Mouse (Mus musculus) forebrain, postnatal 0 days (tissue): ENCODE results near the gene Wbp1l. TPM values are rescaled to one million over a fixed set of nuclear protein-coding genes. Genes with fewer than 3 reads are reported as not detected.
A peak's percentile ranks its signal among the peaks of the same experiment; 100 is the strongest.

ENCODE experiments used
- ATAC-seq: fragments of 200-750 bp; cut with Nextera tagmentation; 2 replicates; pipeline ENCODE4 v1.8.0; 2017; ENCODE audit warnings: mild to moderate bottlenecking, moderate library complexity
- DNase-seq: peaks from one replicate; pipeline ENCODE4 v3.0.0-alpha.2; 2015
- H3K27ac ChIP-seq: fragments of 300-500 bp; sonication (generic); 2 replicates; pipeline ENCODE4 v1.5.1; 2014; ENCODE audit warnings: low read depth, mild to moderate bottlenecking, antibody characterized with exemption, low read length, moderate library complexity, mixed read lengths
- H3K27me3 ChIP-seq: fragments of 300-500 bp; sonication (generic); 2 replicates; pipeline ENCODE4 v1.6.1; 2014; ENCODE audit warnings: mild to moderate bottlenecking, low read length, mixed read lengths; ENCODE audit not compliant: insufficient read depth
- H3K36me3 ChIP-seq: fragments of 300-500 bp; sonication (generic); 2 replicates; pipeline ENCODE4 v1.6.1; 2014; ENCODE audit warnings: mild to moderate bottlenecking, moderate library complexity; ENCODE audit not compliant: insufficient read depth
- H3K4me1 ChIP-seq: fragments of 300-500 bp; sonication (generic); 2 replicates; pipeline ENCODE4 v1.6.1; 2014; ENCODE audit warnings: antibody characterized with exemption; ENCODE audit not compliant: insufficient read depth
- H3K4me2 ChIP-seq: fragments of 300-500 bp; sonication (generic); 2 replicates; pipeline ENCODE4 v1.6.1; 2014; ENCODE audit warnings: low read depth, mild to moderate bottlenecking, moderate library complexity
- H3K4me3 ChIP-seq: fragments of 300-500 bp; sonication (generic); 2 replicates; pipeline ENCODE4 v1.5.1; 2014; ENCODE audit warnings: low read depth, low read length, mixed read lengths
- H3K9ac ChIP-seq: fragments of 300-500 bp; sonication (generic); 2 replicates; pipeline ENCODE4 v1.6.1; 2014; ENCODE audit warnings: mild to moderate bottlenecking
- H3K9me3 ChIP-seq: fragments of 300-500 bp; sonication (generic); 2 replicates; pipeline ENCODE4 v1.6.1; 2016; ENCODE audit warnings: low read length
- CTCF ChIP-seq: sonication (generic); IDR thresholded peaks from 2 replicates; pipeline ENCODE4 v1.5.1; 2016; ENCODE audit warnings: antibody characterized with exemption, control low read depth, low read depth
- WGBS: fragments of 180-500 bp; shearing (Covaris S2); extraction: QIAGEN DNeasy Blood & Tissue Kit; methylation state at CpG from one replicate; pipeline ENCODE4 v1.1.7; 2014; 5-methylcytosine and 5-hydroxymethylcytosine counted together
- polyA plus RNA-seq: library from polyadenylated mRNA; unstranded; fragments of >200 nt; fragmentation: Nextera tagmentation; extraction: Ambion mirVana; gene quantifications from 2 replicates; pipeline ENCODE4 v1.2.1, GENCODE M21; 2015
- total RNA-seq: library from RNA; depleted of rRNA; stranded (reverse); fragments of >200 nt; gene quantifications from 2 replicates; pipeline ENCODE4 v1.2.3, GENCODE M21; 2014

The Wbp1l gene
- total and polyA plus RNA-seq, 2 experiments from 2014 or later, result 25.4 to 37.0 TPM

DNA sequence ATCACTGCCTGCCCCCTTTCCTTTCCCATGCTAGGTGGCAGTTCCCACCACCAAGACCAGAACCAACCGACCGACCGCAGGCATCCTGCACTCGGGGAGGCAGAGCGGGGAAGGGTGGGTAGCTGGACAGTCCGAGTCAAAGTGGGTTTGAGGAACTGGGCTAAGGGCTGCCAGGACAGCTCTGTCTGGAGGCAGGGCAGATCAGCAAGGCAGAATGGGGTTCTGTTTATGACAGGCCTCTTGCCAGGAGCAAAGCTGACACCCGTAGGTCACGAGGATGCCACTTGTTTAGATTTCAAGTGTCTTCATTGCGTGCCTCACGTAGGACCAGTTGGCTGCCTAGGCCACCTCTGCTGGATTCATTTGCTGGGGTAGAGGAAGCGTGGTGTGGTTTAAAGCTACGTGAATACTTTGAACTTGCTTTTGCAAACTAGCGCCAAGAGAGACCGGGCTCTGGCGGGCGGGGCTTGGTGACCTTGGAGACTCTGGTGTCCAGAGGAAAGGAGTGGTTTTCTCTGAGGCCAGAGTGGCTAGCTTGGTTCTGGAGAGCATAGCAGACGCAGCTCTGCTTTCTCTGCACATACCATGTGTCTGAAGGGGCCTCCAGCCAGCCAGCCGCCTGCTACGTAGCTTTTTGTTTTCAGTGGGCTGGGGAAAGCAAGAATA lies 42.7 kb downstream of the Wbp1l start:
- ATAC-seq, result peak; percentile 50
- 53% methylated on average over 19 of the region's 19 CpGs for WGBS
- H3K36me3 ChIP-seq, result 0 out of 2 replicates have a peak, but pooled peaks cover 6% of the 10 kb centered on the region

DNA sequence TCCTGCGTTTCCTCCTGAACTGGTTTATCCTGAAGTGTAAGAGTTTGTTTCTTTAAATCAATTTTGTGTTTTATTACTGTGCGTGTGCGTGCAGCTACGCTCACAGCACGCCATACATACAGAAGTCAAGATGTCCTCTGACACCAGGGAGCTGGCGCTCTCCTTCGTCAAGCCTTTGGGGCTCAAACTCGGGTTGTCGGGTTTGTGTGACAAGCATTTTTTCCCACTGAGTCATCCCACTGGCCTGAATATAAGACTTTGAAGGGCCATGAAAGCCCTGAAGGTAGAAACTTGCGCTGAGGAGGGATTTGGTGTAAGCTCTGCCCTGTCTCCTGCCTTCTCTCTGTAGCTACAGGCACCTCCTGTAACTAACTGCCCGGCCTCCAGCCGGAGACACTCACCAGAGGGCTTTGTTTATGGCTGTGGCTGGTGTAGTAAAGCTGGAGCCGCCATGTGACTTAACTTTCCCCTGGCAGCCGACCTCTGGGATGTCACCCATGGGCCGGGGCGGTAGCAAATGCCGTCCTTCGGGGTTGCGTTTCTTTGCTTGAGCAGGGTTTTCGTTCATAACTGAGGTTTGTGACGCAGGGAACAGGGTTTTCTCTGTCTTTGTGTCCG lies 43.4 kb downstream of the Wbp1l start:
- Histone ChIP-seq H3K27me3 (no peaks in the 10 kb centered on the region), H3K36me3 (0 out of 2 replicates have a peak, but pooled peaks cover 3% of the 10 kb centered on the region), H3K27ac (0 out of 2 replicates have a peak overlapping the region, but pooled peaks have one; percentile 36), H3K4me3 (no peak overlapping the region), H3K4me1 (peaks cover 6% of the 10 kb centered on the region), H3K9ac (no peak overlapping the region), H3K4me2 (no peak overlapping the region), H3K9me3 (no peaks in the 10 kb centered on the region)
- WGBS, result 60% methylated on average over 22 of the region's 22 CpGs
- no peak for TF ChIP-seq CTCF
- DNase-seq (no peak), ATAC-seq (no peak)

More for the DNA sequence above, 42.7 kb downstream of the Wbp1l start:
- H3K4me3 ChIP-seq, result no peak overlapping the region
- no peak for TF ChIP-seq CTCF
- H3K4me1 ChIP-seq, result peaks cover 6% of the 10 kb centered on the region
- H3K9ac ChIP-seq, result no peak overlapping the region
- DNase-seq, result no peak
- H3K27me3 ChIP-seq, result no peaks in the 10 kb centered on the region
- no peak overlapping the region for H3K4me2 ChIP-seq
- no peaks in the 10 kb centered on the region for H3K9me3 ChIP-seq
- H3K27ac ChIP-seq, result peak overlapping the region; percentile 36; the same call in 1 of the 2 replicates

DNA sequence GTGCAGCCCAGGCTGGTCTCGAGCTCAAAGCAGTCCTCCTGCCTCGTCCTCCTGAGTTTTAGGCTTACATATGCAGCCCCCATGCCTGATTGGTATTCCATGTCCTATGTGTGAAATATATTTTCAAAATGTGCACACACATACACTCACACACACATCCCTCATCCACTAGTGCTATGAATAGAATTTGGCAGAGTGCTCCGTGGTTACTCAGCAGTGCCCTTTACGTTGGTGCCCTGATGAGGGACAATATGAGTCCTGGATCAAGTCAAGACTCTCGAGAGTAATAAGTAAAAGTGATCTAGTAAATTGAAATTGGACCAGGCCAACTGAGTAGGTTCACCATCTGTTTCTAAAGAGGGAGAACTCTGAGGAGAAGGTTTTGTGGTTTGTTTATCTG lies 44.4 kb downstream of the Wbp1l start:
- 58% methylated on average over 5 of the region's 5 CpGs for WGBS
- H3K4me2 ChIP-seq, result no peak overlapping the region
- DNase-seq (no peak), ATAC-seq (no peak)
- no peaks in the 10 kb centered on the region for H3K36me3 ChIP-seq
- no peaks in the 10 kb centered on the region for H3K27me3 ChIP-seq
- H3K27ac ChIP-seq, result no peak overlapping the region
- TF ChIP-seq CTCF, result no peak
- H3K9ac ChIP-seq, result no peak overlapping the region
- no peak overlapping the region for H3K4me3 ChIP-seq
- no peaks in the 10 kb centered on the region for H3K9me3 ChIP-seq
- peaks cover 6% of the 10 kb centered on the region for H3K4me1 ChIP-seq

DNA sequence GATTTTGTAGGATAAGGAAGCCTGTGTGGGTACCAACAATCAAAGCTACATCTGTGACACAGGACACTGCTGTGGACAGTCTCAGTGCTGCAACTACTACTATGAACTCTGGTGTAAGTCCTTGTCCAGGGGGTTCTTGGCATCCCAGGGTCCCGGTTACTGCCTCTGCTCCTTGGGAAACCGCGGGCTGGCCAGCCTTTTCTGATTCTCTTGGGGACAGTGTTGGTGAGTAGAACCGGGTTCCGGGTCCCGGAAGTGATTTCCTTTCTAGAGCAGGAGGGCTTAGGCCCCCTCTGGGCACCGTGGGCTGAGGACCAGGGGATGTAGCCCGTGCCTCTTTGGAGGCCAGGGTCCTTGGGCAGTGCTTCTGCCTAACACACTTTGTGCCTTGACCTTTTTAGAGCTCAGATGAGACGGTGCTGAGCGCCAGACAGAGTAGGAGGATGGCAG lies 45.5 kb downstream of the Wbp1l start:
- TF ChIP-seq CTCF, result no peak

DNA sequence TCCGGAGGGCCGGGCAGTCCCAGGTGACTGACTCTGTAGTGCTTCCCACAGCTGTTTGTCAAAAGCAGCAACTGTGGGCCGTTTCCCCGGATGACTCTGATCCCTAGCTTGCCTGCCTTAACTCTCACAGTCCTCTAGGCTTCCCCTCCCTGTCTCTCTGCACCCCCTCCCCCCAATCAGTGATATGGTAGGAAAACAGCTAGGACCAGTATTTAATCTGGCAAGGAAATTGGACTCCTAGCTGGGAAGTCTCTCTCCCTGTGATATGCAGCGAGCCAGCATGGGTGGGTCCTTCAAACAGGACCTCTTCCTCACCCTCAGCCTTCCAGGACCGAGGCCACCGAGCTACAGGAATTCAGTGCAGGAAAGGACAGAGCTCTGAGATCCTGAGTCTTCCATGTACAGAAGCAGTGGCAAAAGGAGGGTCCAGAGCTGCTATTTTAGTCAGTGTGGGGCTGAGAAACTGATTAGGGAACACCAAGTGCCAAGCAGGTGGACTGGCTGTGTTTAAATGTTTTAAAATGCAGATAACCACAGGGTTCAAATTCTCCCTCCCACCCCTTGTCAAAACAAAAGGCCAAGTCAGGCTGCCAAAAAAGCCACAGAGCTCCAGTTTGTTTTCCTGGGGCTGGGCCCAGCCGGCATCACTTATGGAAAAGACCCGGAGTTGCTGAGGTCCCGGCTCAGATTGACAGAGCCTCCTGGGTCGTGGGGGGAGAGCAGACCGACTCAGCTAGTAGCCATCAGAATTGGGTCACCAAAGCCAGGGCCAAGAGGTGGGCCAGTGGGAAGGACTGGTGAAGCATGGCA lies 46.1 kb downstream of the Wbp1l start:
- TF ChIP-seq CTCF, result no peak
- Histone ChIP-seq H3K4me3 (no peak overlapping the region), H3K36me3 (no peaks in the 10 kb centered on the region; the same call in 1 of the 2 replicates), H3K4me2 (no peak overlapping the region), H3K27me3 (no peaks in the 10 kb centered on the region), H3K4me1 (peaks cover 6% of the 10 kb centered on the region), H3K9me3 (no peaks in the 10 kb centered on the region), H3K9ac (no peak overlapping the region; the same call in 1 of the 2 replicates), H3K27ac (peak overlapping the region; percentile 62)
- DNase-seq, result peak; percentile 57
- peak; percentile 56 for ATAC-seq
- WGBS, result 25% methylated on average over 12 of the region's 12 CpGs

More for the DNA sequence above, 45.5 kb downstream of the Wbp1l start:
- H3K4me2 ChIP-seq, result no peak overlapping the region
- no peak overlapping the region for H3K4me3 ChIP-seq
- 77% methylated on average over 10 of the region's 10 CpGs for WGBS
- DNase-seq, result no peak
- no peak overlapping the region for H3K27ac ChIP-seq
- ATAC-seq, result no peak
- no peak overlapping the region; the same call in 1 of the 2 replicates for H3K9ac ChIP-seq
- H3K36me3 ChIP-seq, result no peaks in the 10 kb centered on the region; the same call in 1 of the 2 replicates
- H3K27me3 ChIP-seq, result no peaks in the 10 kb centered on the region
- H3K9me3 ChIP-seq, result no peaks in the 10 kb centered on the region
- peaks cover 6% of the 10 kb centered on the region for H3K4me1 ChIP-seq

DNA sequence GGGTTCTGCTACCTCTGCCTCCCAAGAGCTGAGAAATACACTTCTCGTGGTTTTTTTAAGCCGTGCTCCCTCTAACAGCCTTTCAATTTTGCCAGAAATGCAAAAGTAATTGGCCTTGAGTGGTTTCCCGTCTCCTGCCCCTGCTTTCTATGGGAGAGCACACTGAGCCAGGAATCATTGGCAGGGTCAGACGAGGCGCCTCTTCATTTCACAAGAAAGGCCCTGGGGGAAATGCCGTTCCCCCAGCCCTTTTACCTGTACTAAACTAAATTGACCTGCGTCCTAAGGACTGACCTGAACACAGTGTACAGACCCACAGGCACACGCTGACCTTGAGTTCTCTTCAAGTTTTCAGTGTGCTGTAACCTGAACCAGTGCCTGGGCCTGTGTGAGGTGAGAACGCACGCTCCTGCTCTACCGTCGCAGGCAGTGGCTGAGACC lies 47.2 kb downstream of the Wbp1l start:
- no peak for TF ChIP-seq CTCF
- peak overlapping the region; percentile 50; the same call in 1 of the 2 replicates for H3K27ac ChIP-seq
- WGBS, result 68% methylated on average over 12 of the region's 12 CpGs
- no peaks in the 10 kb centered on the region for H3K9me3 ChIP-seq
- no peak overlapping the region for H3K9ac ChIP-seq
- no peak overlapping the region for H3K4me2 ChIP-seq
- no peaks in the 10 kb centered on the region; the same call in 1 of the 2 replicates for H3K36me3 ChIP-seq
- DNase-seq, result no peak
- ATAC-seq, result no peak
- H3K27me3 ChIP-seq, result no peaks in the 10 kb centered on the region
- no peak overlapping the region for H3K4me3 ChIP-seq
- H3K4me1 ChIP-seq, result peaks cover 6% of the 10 kb centered on the region
